Mouse (Mus musculus) layer of hippocampus, adult 9-11 months (tissue): ENCODE results near the gene Usp17la.
"Not testable (repeated sequence)": the region's sequence is repeated elsewhere in the genome, so short reads cannot be mapped to it uniquely, and the experiment has no call there.

ENCODE experiments used
- DNase-seq: peaks from one replicate; pipeline ENCODE4 v3.0.0; 2022

Usp17la gene

DNA sequence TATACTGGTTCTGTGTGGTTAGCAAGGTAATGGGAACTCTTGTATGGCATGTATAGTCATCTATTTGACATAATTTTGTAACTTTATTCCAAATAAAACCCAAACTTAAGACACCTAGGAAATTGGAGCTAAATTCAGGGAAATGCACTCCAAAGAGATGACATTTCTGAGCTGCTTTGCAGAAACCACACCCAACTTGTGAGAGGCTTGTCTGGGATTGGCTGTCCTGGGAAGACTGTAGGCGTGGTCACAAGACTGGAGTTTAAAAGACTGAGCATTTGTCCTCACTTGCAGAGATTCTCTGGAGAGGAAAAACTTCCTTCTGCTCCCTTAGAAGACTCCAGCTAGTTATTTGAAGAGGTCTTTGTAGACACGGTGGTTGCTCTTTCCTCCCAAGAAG is at the start of gene Usp17la:
Gene Usp17la, plus strand, starts transcription at position 301 of the 400 bp plus-strand sequence.
- not testable (repeated sequence) for DNase-seq

DNA sequence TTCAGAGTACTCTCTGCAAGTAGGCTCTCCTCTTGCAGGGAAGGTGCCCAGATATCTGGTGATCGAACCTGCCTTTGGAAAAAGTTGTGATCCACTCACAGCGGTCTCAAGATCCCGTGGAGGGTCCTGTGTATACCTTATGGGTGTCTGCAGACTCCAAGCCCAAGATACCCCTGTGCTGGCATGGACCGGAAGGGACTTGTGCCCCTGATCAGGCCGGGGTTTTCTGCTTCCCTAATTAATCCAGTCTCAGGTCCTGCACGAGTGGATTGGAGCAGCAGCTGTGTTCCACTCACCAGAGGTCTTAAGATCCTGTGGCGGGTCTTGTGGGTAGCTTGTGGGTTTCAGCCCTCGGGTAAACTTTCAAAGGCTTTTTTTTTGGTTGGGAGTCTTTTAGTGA is 46.5 kb upstream of the Usp17la start:
- not testable (repeated sequence) for DNase-seq

DNA sequence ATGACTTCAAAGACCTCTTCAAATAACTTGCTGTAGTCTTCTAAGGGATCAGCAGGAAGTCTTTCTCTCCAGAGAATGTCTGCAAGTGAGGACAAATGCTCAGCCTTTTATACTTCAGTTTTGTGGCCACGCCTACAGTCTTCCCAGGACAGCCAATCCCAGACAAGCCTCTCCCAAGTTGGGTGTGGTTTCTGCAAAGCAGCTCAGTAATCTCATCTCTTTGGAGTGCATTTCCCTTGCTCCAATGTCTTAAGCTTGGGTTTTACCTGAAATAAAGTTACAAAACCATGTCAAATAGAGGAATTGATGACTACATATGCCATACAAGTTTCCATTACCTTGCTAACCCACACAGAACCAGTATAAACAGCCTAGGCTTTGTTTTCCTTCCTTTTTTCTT is 14.3 kb upstream of the Usp17la start, which contains the start of gene Usp17lb:
Gene Usp17lb, minus strand, starts transcription at position 101 of the 400 bp plus-strand sequence.
- DNase-seq: no peak

DNA sequence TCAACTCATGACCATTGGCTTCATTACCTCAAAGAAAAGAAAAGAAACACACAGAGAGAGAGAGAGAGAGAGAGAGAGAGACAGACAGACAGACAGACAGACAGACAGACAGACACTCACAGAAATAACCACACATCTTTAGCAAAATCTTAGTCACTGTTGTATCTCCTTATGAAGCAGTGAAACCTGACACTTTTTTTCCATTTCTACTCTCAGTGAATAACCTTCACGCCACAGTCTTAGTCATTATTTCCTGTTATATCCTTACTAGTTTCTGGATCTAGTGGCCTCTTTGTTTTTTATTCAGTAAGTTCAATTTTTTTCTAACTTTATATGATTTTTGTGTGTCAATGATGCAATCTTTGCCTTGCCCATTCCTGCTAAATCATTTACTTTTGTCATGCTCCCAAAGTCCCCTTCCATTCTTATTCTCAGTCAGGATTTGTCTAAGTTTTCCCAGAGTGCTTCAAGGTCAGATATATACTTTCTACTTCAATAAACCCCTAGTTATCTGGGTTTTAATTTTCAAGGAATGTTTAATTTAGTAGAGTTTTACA is 13.0 kb upstream of the Usp17la start:
- no peak for DNase-seq

DNA sequence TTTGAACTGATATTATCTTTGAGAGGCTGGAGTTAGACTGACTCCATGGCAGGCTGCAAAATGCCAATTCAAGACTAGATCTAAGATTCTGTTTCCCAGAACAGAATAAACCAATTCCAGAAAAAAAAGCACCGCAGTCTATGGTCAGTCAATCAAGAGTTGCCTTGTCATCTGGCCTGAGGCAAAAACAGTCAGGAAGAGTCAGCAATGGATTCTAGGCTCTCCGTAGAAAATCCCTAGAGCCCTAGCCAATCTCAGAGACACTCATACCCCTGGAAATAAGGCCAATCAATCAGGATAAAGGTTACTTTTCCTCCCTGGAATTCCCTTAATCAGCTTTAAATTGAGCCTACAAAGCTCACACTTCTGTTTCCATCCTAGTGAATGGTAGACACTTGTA is 5.3 kb upstream of the Usp17la start:
- DNase-seq: not testable (repeated sequence)

DNA sequence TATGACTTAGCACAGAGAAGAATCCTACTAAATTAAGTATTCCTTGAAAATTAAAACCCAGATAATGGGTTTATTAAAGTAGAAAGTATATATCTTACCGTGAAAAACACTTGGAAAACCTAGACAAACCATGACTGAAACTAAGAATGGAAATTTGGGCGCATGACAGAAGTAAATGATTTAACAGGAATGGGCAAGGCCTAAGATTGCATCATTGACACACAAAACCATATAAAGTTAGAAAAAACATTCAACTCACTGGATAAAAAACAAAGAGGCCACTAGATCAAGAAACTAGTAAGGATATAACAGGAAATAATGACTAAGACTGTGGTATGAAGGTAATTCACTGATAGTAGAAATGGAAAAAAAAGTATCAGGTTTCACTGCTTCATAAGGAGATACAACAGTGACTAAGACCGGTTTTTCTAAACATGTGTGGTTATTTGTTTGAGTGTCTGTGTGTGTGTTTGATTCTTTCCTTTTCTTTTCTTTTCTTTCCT is 1.5 kb upstream of the Usp17la start:
- DNase-seq: no peak

DNA sequence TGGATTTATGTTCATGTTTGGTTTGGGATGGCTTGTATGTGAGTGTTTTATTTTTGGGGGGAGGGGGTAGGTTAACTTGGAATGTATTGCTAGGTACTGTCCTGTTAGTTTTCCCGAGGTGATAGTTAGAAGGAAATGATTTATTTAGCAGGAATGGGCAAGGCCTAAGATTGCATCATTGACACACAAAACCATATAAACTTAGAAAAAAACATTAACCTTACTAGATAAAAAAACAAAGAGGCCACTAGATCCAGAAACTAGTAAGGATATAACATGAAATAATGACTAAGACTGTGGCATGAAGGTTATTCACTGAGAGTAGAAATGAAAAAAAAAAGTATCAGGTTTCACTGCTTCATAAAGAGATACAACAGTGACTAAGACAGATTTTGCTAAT is 874 bp downstream of the Usp17la start:
- DNase-seq: no peak

DNA sequence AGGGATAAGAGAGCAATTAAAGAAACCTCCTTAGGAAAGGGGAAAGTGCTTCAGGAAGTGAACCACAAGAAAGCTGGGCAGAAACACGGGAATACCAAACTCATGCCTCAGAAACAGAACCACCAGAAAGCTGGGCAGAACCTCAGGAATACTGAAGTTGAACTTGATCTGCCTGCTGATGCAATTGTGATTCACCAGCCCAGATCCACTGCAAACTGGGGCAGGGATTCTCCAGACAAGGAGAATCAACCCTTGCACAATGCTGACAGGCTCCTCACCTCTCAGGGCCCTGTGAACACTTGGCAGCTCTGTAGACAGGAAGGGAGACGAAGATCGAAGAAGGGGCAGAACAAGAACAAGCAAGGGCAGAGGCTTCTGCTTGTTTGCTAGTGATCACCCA is 4.6 kb downstream of the Usp17la start:
- no peak for DNase-seq

DNA sequence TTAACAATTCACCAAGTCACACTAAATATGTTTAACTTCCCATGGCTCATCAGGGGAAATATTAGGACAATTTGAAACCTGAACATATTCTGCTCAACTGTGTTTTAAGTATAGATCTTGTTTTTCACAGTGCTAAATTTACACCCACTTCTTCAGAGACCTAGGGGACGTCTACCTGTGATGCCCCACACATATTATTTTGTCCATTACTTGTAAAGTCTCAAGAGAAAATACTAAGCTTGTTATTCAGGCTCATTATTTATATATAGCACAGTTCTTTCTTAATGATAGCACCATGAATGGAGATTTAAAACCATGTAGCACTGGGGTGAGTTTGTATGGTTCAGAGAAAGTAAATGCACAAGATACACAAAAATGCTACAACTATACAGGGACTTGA is 20.9 kb downstream of the Usp17la start, which contains the start of gene Olfr665:
Gene Olfr665, plus strand, starts transcription at position 301 of the 400 bp plus-strand sequence.
- no peak for DNase-seq

DNA sequence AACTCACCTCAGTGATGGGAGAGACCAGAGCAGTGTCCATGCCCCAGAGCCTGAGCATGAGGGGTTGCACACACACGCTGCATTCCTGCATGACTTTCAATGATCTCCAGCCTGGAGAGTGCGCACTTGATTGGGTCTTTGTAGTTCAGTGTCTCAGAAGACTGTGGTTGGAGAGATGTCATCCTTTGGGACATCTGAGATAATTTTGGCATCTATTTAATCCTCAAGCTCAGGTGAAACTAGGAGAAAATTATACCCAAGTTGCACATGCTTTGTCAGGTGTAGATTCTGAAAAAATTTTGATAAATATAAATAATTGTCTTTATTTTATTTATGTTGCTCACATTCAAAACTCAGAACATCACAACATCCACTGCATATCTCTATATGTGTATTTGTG is 39.0 kb downstream of the Usp17la start, which contains the start of gene Olfr666:
Gene Olfr666, minus strand, starts transcription at position 101 of the 400 bp plus-strand sequence.
- no peak for DNase-seq
